Mouse (Mus musculus): ENCODE results near the gene Man1b1. TPM values are rescaled to one million over a fixed set of nuclear protein-coding genes. Genes with fewer than 3 reads are reported as not detected.

Gene Man1b1
- polyA plus RNA-seq, 1 experiment = 57.3 TPM

- Histone ChIP-seq H3K9me3 (replicated peaks; ENCODE audit: control insufficient read depth, insufficient read depth, low read length, poor library complexity, severe bottlenecking) (no peaks in the 10 kb centered on the region), H3K4me3 (ENCODE audit: low read depth, low read length) (0 out of 2 replicates have a peak overlapping the region, but pooled peaks have one; percentile 1), H3K27me3 (ENCODE audit: control insufficient read depth, insufficient read depth, low read length, poor library complexity, severe bottlenecking) (no peaks in the 10 kb centered on the region), H3K36me3 (ENCODE audit: control insufficient read depth, insufficient read depth, low read length, poor library complexity, severe bottlenecking) (peaks cover 14% of the 10 kb centered on the region), H3K27ac (ENCODE audit: insufficient read depth, low read length) (no peak overlapping the region), H3K4me1 (ENCODE audit: control insufficient read depth, insufficient read depth, low read length) (peaks cover 3% of the 10 kb centered on the region), H3K9ac (ENCODE audit: low read depth, poor library complexity, severe bottlenecking) (no peak overlapping the region)
- TF ChIP-seq CTCF (IDR thresholded peaks at IDR 0.05; ENCODE audit: low read depth, low read length) = no peak
- TF ChIP-seq POLR2A (IDR thresholded peaks at IDR 0.05; ENCODE audit: insufficient read depth, low read length) = no peak
- no peak for TF ChIP-seq EP300 (IDR thresholded peaks at IDR 0.05; ENCODE audit: insufficient read depth, low read depth, low read length)
Measured at GRCm38 (mm10) chr2:25363478-25364178, 31.5 kb downstream of the Man1b1 start.

- Histone ChIP-seq H3K9me3 (replicated peaks; ENCODE audit: control insufficient read depth, insufficient read depth, low read length, poor library complexity, severe bottlenecking) (no peaks in the 10 kb centered on the region), H3K36me3 (ENCODE audit: control insufficient read depth, insufficient read depth, low read length, poor library complexity, severe bottlenecking) (peaks cover 14% of the 10 kb centered on the region), H3K9ac (ENCODE audit: low read depth, poor library complexity, severe bottlenecking) (0 out of 2 replicates have a peak overlapping the region, but pooled peaks have one; percentile 75), H3K27ac (ENCODE audit: insufficient read depth, low read length) (no peak overlapping the region), H3K4me1 (ENCODE audit: control insufficient read depth, insufficient read depth, low read length) (peaks cover 3% of the 10 kb centered on the region), H3K27me3 (ENCODE audit: control insufficient read depth, insufficient read depth, low read length, poor library complexity, severe bottlenecking) (no peaks in the 10 kb centered on the region), H3K4me3 (ENCODE audit: low read depth, low read length) (peak overlapping the region; percentile 94)
- TF ChIP-seq CTCF (IDR thresholded peaks at IDR 0.05; ENCODE audit: low read depth, low read length) = no peak
- no peak for TF ChIP-seq POLR2A (IDR thresholded peaks at IDR 0.05; ENCODE audit: insufficient read depth, low read length)
- TF ChIP-seq EP300 (IDR thresholded peaks at IDR 0.05; ENCODE audit: insufficient read depth, low read depth, low read length) = no peak
Measured at GRCm38 (mm10) chr2:25364313-25364712, 32.2 kb downstream of the Man1b1 start.

- no peak for TF ChIP-seq EP300 (IDR thresholded peaks at IDR 0.05; ENCODE audit: insufficient read depth, low read depth, low read length)
- TF ChIP-seq POLR2A (IDR thresholded peaks at IDR 0.05; ENCODE audit: insufficient read depth, low read length) = no peak
- no peak for TF ChIP-seq CTCF (IDR thresholded peaks at IDR 0.05; ENCODE audit: low read depth, low read length)
- H3K4me3 ChIP-seq (ENCODE audit: low read depth, low read length) = peak overlapping the region; percentile 94
- H3K27me3 ChIP-seq (ENCODE audit: control insufficient read depth, insufficient read depth, low read length, poor library complexity, severe bottlenecking) = no peaks in the 10 kb centered on the region
- peak overlapping the region; percentile 75 for H3K9ac ChIP-seq (ENCODE audit: low read depth, poor library complexity, severe bottlenecking)
- peaks cover 14% of the 10 kb centered on the region for H3K36me3 ChIP-seq (ENCODE audit: control insufficient read depth, insufficient read depth, low read length, poor library complexity, severe bottlenecking)
- H3K27ac ChIP-seq (ENCODE audit: insufficient read depth, low read length) = no peak overlapping the region
- H3K4me1 ChIP-seq (ENCODE audit: control insufficient read depth, insufficient read depth, low read length) = peaks cover 3% of the 10 kb centered on the region
- no peaks in the 10 kb centered on the region for H3K9me3 ChIP-seq (replicated peaks; ENCODE audit: control insufficient read depth, insufficient read depth, low read length, poor library complexity, severe bottlenecking)
Measured at GRCm38 (mm10) chr2:25364761-25365090, 32.6 kb downstream of the Man1b1 start.

- no peaks in the 10 kb centered on the region for H3K27me3 ChIP-seq (ENCODE audit: control insufficient read depth, insufficient read depth, low read length, poor library complexity, severe bottlenecking)
- no peaks in the 10 kb centered on the region for H3K9me3 ChIP-seq (replicated peaks; ENCODE audit: control insufficient read depth, insufficient read depth, low read length, poor library complexity, severe bottlenecking)
- H3K27ac ChIP-seq (ENCODE audit: insufficient read depth, low read length) = 0 out of 2 replicates have a peak within 1 kb of the TSS, but pooled peaks have one; percentile 6
- H3K36me3 ChIP-seq (ENCODE audit: control insufficient read depth, insufficient read depth, low read length, poor library complexity, severe bottlenecking) = peaks cover 14% of the 10 kb centered on the region
- peaks cover 3% of the 10 kb centered on the region for H3K4me1 ChIP-seq (ENCODE audit: control insufficient read depth, insufficient read depth, low read length)
- peak within 1 kb of the TSS; percentile 94 for H3K4me3 ChIP-seq (ENCODE audit: low read depth, low read length)
- H3K9ac ChIP-seq (ENCODE audit: low read depth, poor library complexity, severe bottlenecking) = peak within 1 kb of the TSS; percentile 75
- TF ChIP-seq EP300 (IDR thresholded peaks at IDR 0.05; ENCODE audit: insufficient read depth, low read depth, low read length) (0 out of 2 replicates have a peak, but pooled peaks have one; percentile 42), POLR2A (IDR thresholded peaks at IDR 0.05; ENCODE audit: insufficient read depth, low read length) (peak; percentile 91), CTCF (IDR thresholded peaks at IDR 0.05; ENCODE audit: low read depth, low read length) (no peak)
Measured at GRCm38 (mm10) chr2:25365091-25365761, 33.1 kb downstream of the Man1b1 start, which contains the start of gene Uap1l1. Gene Uap1l1 (minus strand): TSS chr2:25365682.

- H3K9ac ChIP-seq (ENCODE audit: low read depth, poor library complexity, severe bottlenecking) = no peak overlapping the region
- no peaks in the 10 kb centered on the region for H3K27me3 ChIP-seq (ENCODE audit: control insufficient read depth, insufficient read depth, low read length, poor library complexity, severe bottlenecking)
- no peak overlapping the region for H3K27ac ChIP-seq (ENCODE audit: insufficient read depth, low read length)
- H3K4me1 ChIP-seq (ENCODE audit: control insufficient read depth, insufficient read depth, low read length) = no peaks in the 10 kb centered on the region
- H3K36me3 ChIP-seq (ENCODE audit: control insufficient read depth, insufficient read depth, low read length, poor library complexity, severe bottlenecking) = 0 out of 2 replicates have a peak, but pooled peaks cover 2% of the 10 kb centered on the region
- no peak overlapping the region for H3K4me3 ChIP-seq (ENCODE audit: low read depth, low read length)
- no peaks in the 10 kb centered on the region for H3K9me3 ChIP-seq (replicated peaks; ENCODE audit: control insufficient read depth, insufficient read depth, low read length, poor library complexity, severe bottlenecking)
- no peak for TF ChIP-seq POLR2A (IDR thresholded peaks at IDR 0.05; ENCODE audit: insufficient read depth, low read length)
- TF ChIP-seq CTCF (IDR thresholded peaks at IDR 0.05; ENCODE audit: low read depth, low read length) = no peak
- TF ChIP-seq EP300 (IDR thresholded peaks at IDR 0.05; ENCODE audit: insufficient read depth, low read depth, low read length) = no peak
Measured at GRCm38 (mm10) chr2:25369996-25370395, 37.9 kb downstream of the Man1b1 start.
